Mouse (Mus musculus) bone marrow macrophage, adult 2 months (primary cell): ENCODE data around the gene Upk2.

Source experiments
- CTCF ChIP-seq: IDR thresholded peaks from 2 replicates; pipeline ENCODE4 v1.5.1; 2012; ENCODE audit warnings: low read depth, mild to moderate bottlenecking, low read length, moderate library complexity
- POLR2A ChIP-seq: IDR thresholded peaks from 2 replicates; pipeline ENCODE4 v1.6.1; 2012; ENCODE audit warnings: mild to moderate bottlenecking, low read depth, low read length, borderline replicate concordance

DNA sequence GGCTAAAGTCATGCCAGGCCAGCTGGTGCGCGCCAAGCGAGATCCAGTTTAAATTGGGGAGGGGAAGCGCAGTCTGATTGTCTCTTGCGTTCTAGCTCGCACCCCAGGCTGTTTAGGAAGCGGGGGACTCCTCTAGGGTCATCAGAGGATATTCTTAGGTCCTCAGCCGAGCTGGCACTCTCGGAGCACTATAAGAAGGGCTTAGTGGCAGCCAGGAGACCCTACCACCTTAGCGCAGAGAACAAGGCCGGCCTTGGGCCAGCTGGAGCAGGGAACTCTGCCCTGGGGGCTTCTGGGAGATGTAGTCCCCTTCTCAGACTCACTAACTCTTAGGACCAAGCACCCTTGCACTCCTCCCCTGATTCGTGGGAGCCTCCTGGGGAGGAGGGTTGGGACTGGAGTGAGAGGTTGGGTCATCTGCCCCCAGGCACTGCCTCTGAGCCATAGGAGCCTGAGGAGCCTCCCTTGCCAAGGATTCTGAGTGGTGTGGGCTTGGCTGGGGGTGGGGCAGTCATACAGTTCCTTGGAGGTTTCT lies 28.8 kb upstream of the Upk2 start:
- TF ChIP-seq CTCF = no peak
- no peak for TF ChIP-seq POLR2A
